Mouse (Mus musculus): ENCODE results near the gene Unc79. TPM values are rescaled to one million over a fixed set of nuclear protein-coding genes. Genes with fewer than 3 reads are reported as not detected.
A peak's percentile ranks its signal among the peaks of the same experiment; 100 is the strongest.

The Unc79 gene
- polyA plus RNA-seq, 1 experiment from 2014 or later, result 0.36 TPM

GRCm38 (mm10) chr12:103183057-103183456 lies 234.4 kb downstream of the Unc79 start:
- no peaks in the 10 kb centered on the region for H3K36me3 ChIP-seq
- no peak overlapping the region for H3K27ac ChIP-seq
- ATAC-seq (ENCODE audit: borderline replicate concordance, extremely low read depth, low FRiP score, low TSS enrichment), result no peak
- no peaks in the 10 kb centered on the region for H3K9me3 ChIP-seq
- WGBS, result 19% methylated on average over 7 of the region's 7 CpGs
- no peak overlapping the region for H3K9ac ChIP-seq
- no peaks in the 10 kb centered on the region for H3K27me3 ChIP-seq
- H3K4me2 ChIP-seq, result no peak overlapping the region
- no peak overlapping the region for H3K4me3 ChIP-seq
- H3K4me1 ChIP-seq, result no peaks in the 10 kb centered on the region

- Histone ChIP-seq H3K4me3 (no peak overlapping the region), H3K9ac (no peak overlapping the region), H3K4me1 (no peaks in the 10 kb centered on the region), H3K27ac (no peak overlapping the region), H3K9me3 (no peaks in the 10 kb centered on the region), H3K27me3 (no peaks in the 10 kb centered on the region), H3K36me3 (no peaks in the 10 kb centered on the region), H3K4me2 (no peak overlapping the region)
- ATAC-seq (ENCODE audit: borderline replicate concordance, extremely low read depth, low FRiP score, low TSS enrichment), result peak; percentile 23; the same call in 1 of the 2 replicates
- 67% methylated on average over 7 of the region's 7 CpGs for WGBS
Measured at GRCm38 (mm10) chr12:103187020-103187419, 238.4 kb downstream of the Unc79 start.

- Histone ChIP-seq H3K27ac (no peak overlapping the region), H3K9ac (no peak overlapping the region), H3K4me3 (no peak overlapping the region), H3K27me3 (no peaks in the 10 kb centered on the region), H3K4me2 (no peak overlapping the region), H3K9me3 (no peaks in the 10 kb centered on the region), H3K4me1 (no peaks in the 10 kb centered on the region), H3K36me3 (no peaks in the 10 kb centered on the region)
- ATAC-seq (ENCODE audit: borderline replicate concordance, extremely low read depth, low FRiP score, low TSS enrichment), result no peak
- whole genome bisulfite sequencing, result 69% methylated on average over 8 of the region's 8 CpGs
Measured at GRCm38 (mm10) chr12:103188223-103188622, 239.6 kb downstream of the Unc79 start.

GRCm38 (mm10) chr12:103189771-103190170 lies 241.1 kb downstream of the Unc79 start:
- Histone ChIP-seq H3K4me3 (no peak overlapping the region), H3K36me3 (no peaks in the 10 kb centered on the region), H3K9me3 (no peaks in the 10 kb centered on the region), H3K27me3 (no peaks in the 10 kb centered on the region), H3K4me2 (no peak overlapping the region), H3K4me1 (no peaks in the 10 kb centered on the region), H3K9ac (no peak overlapping the region), H3K27ac (no peak overlapping the region)
- no peak for ATAC-seq (ENCODE audit: borderline replicate concordance, extremely low read depth, low FRiP score, low TSS enrichment)
- WGBS, result 61% methylated on average over 12 of the region's 12 CpGs

GRCm38 (mm10) chr12:103192996-103193395 lies 244.3 kb downstream of the Unc79 start:
- Histone ChIP-seq H3K4me3 (no peak overlapping the region), H3K27me3 (no peaks in the 10 kb centered on the region), H3K9me3 (no peaks in the 10 kb centered on the region), H3K9ac (no peak overlapping the region), H3K27ac (no peak overlapping the region), H3K4me1 (no peaks in the 10 kb centered on the region), H3K4me2 (no peak overlapping the region), H3K36me3 (no peaks in the 10 kb centered on the region)
- WGBS, result 39% methylated on average over 5 of the region's 5 CpGs
- no peak for ATAC-seq (ENCODE audit: borderline replicate concordance, extremely low read depth, low FRiP score, low TSS enrichment)

GRCm38 (mm10) chr12:103202592-103203544 lies 254.2 kb downstream of the Unc79 start:
- Histone ChIP-seq H3K9ac (no peak overlapping the region), H3K27me3 (no peaks in the 10 kb centered on the region), H3K9me3 (no peaks in the 10 kb centered on the region), H3K27ac (no peak overlapping the region), H3K4me1 (no peaks in the 10 kb centered on the region), H3K4me3 (no peak overlapping the region), H3K4me2 (no peak overlapping the region), H3K36me3 (no peaks in the 10 kb centered on the region)
- WGBS, result 27% methylated on average over 11 of the region's 11 CpGs
- ATAC-seq (ENCODE audit: borderline replicate concordance, extremely low read depth, low FRiP score, low TSS enrichment), result no peak

GRCm38 (mm10) chr12:103205561-103205960 lies 256.9 kb downstream of the Unc79 start:
- no peak overlapping the region for H3K27ac ChIP-seq
- no peak overlapping the region for H3K4me2 ChIP-seq
- H3K4me3 ChIP-seq, result no peak overlapping the region
- no peaks in the 10 kb centered on the region for H3K27me3 ChIP-seq
- H3K4me1 ChIP-seq, result no peaks in the 10 kb centered on the region
- ATAC-seq (ENCODE audit: borderline replicate concordance, extremely low read depth, low FRiP score, low TSS enrichment), result no peak
- no peaks in the 10 kb centered on the region for H3K9me3 ChIP-seq
- no peak overlapping the region for H3K9ac ChIP-seq
- no peaks in the 10 kb centered on the region for H3K36me3 ChIP-seq
- WGBS, result 66% methylated on average over 7 of the region's 7 CpGs

GRCm38 (mm10) chr12:103209581-103209980 lies 260.9 kb downstream of the Unc79 start:
- H3K36me3 ChIP-seq, result no peaks in the 10 kb centered on the region

GRCm38 (mm10) chr12:103211078-103211477 lies 262.4 kb downstream of the Unc79 start:
- Histone ChIP-seq H3K9me3 (no peaks in the 10 kb centered on the region), H3K9ac (no peak overlapping the region), H3K27ac (no peak overlapping the region), H3K4me1 (peaks cover 3% of the 10 kb centered on the region; the same call in 1 of the 2 replicates), H3K4me3 (no peak overlapping the region), H3K36me3 (no peaks in the 10 kb centered on the region), H3K27me3 (no peaks in the 10 kb centered on the region), H3K4me2 (no peak overlapping the region)
- ATAC-seq (ENCODE audit: borderline replicate concordance, extremely low read depth, low FRiP score, low TSS enrichment), result no peak
- WGBS, result 61% methylated on average over 5 of the region's 5 CpGs

More at GRCm38 (mm10) chr12:103209581-103209980, 260.9 kb downstream of the Unc79 start:
- peaks cover 3% of the 10 kb centered on the region; the same call in 1 of the 2 replicates for H3K4me1 ChIP-seq
- 83% methylated on average over 7 of the region's 7 CpGs for WGBS
- no peak overlapping the region for H3K27ac ChIP-seq
- no peaks in the 10 kb centered on the region for H3K27me3 ChIP-seq
- H3K9ac ChIP-seq, result no peak overlapping the region
- no peak for ATAC-seq (ENCODE audit: borderline replicate concordance, extremely low read depth, low FRiP score, low TSS enrichment)
- no peak overlapping the region for H3K4me3 ChIP-seq
- H3K4me2 ChIP-seq, result no peak overlapping the region
- no peaks in the 10 kb centered on the region for H3K9me3 ChIP-seq

- Histone ChIP-seq H3K9ac (no peak overlapping the region), H3K4me2 (no peak overlapping the region), H3K27me3 (no peaks in the 10 kb centered on the region), H3K4me1 (peaks cover 3% of the 10 kb centered on the region; the same call in 1 of the 2 replicates), H3K9me3 (no peaks in the 10 kb centered on the region), H3K27ac (no peak overlapping the region), H3K36me3 (no peaks in the 10 kb centered on the region), H3K4me3 (no peak overlapping the region)
- no peak for ATAC-seq (ENCODE audit: borderline replicate concordance, extremely low read depth, low FRiP score, low TSS enrichment)
- WGBS, result 77% methylated on average over 2 of the region's 2 CpGs
Measured at GRCm38 (mm10) chr12:103213591-103213990, 264.9 kb downstream of the Unc79 start.

GRCm38 (mm10) chr12:103214270-103214669 lies 265.6 kb downstream of the Unc79 start:
- Histone ChIP-seq H3K36me3 (no peaks in the 10 kb centered on the region), H3K9me3 (no peaks in the 10 kb centered on the region), H3K9ac (no peak overlapping the region), H3K4me3 (no peak overlapping the region), H3K4me2 (no peak overlapping the region), H3K27ac (no peak overlapping the region), H3K27me3 (no peaks in the 10 kb centered on the region), H3K4me1 (peaks cover 3% of the 10 kb centered on the region; the same call in 1 of the 2 replicates)
- 40% methylated on average over 10 of the region's 10 CpGs for WGBS
- peak; percentile 55; the same call in 1 of the 2 replicates for ATAC-seq (ENCODE audit: borderline replicate concordance, extremely low read depth, low FRiP score, low TSS enrichment)

- no peak overlapping the region for H3K9ac ChIP-seq
- H3K4me2 ChIP-seq, result no peak overlapping the region
- no peak for ATAC-seq (ENCODE audit: borderline replicate concordance, extremely low read depth, low FRiP score, low TSS enrichment)
- H3K4me1 ChIP-seq, result peaks cover 3% of the 10 kb centered on the region; the same call in 1 of the 2 replicates
- no peaks in the 10 kb centered on the region for H3K27me3 ChIP-seq
- no peak overlapping the region for H3K4me3 ChIP-seq
- H3K9me3 ChIP-seq, result no peaks in the 10 kb centered on the region
- 82% methylated on average over 2 of the region's 2 CpGs for WGBS
- no peaks in the 10 kb centered on the region for H3K36me3 ChIP-seq
- no peak overlapping the region for H3K27ac ChIP-seq
Measured at GRCm38 (mm10) chr12:103214797-103215196, 266.1 kb downstream of the Unc79 start.
